Mouse (Mus musculus) MEL (cell line): ENCODE measurements around the gene Aifm3.

Experiments used
- CTCF ChIP-seq, 3 experiments: IDR thresholded peaks in 2 of 3; conservative IDR thresholded peaks in 1 of 3; 2 replicates each; pipeline ENCODE4 v1.5.1; 2011 to 2012; ENCODE audit warnings: low read length in 3 of 3, low read depth in 2 of 3, mild to moderate bottlenecking in 2 of 3, improper control_type of control experiment in 1 of 3, inconsistent platforms in 1 of 3, mixed read lengths in 1 of 3, moderate library complexity in 1 of 3; ENCODE audit not compliant: control insufficient read depth in 1 of 3, insufficient read depth in 1 of 3, poor library complexity in 1 of 3, severe bottlenecking in 1 of 3
- MEF2A ChIP-seq: IDR thresholded peaks from 2 replicates; pipeline ENCODE4 v1.6.1; 2014; ENCODE audit warnings: low read depth, mild to moderate bottlenecking, inconsistent platforms, low read length, improper control_type of control experiment; ENCODE audit not compliant: poor library complexity, insufficient replicate concordance, severe bottlenecking; ENCODE audit errors: extremely low read depth
- NRF1 ChIP-seq: IDR thresholded peaks from 2 replicates; pipeline ENCODE4 v1.6.1; 2014; ENCODE audit warnings: low read depth, mild to moderate bottlenecking, inconsistent platforms, low read length, improper control_type of control experiment, moderate library complexity; ENCODE audit not compliant: poor library complexity, insufficient read depth, severe bottlenecking
- POLR2A ChIP-seq, 2 experiments: IDR thresholded peaks; 2 replicates each; pipeline ENCODE4 v1.6.1; 2011 to 2012; ENCODE audit warnings: low read length in 2 of 2, mild to moderate bottlenecking in 2 of 2, control low read depth in 1 of 2, improper control_type of control experiment in 1 of 2, low read depth in 1 of 2, moderate library complexity in 1 of 2; ENCODE audit not compliant: control insufficient read depth in 1 of 2, insufficient read depth in 1 of 2, poor library complexity in 1 of 2
- POLR2AphosphoS5 ChIP-seq: IDR thresholded peaks from 2 replicates; pipeline ENCODE4 v1.6.1; 2012; ENCODE audit warnings: low read depth, borderline replicate concordance, mild to moderate bottlenecking, inconsistent platforms, low read length, moderate library complexity, mixed read lengths
- TCF12 ChIP-seq: IDR thresholded peaks from 2 replicates; pipeline ENCODE4 v1.6.1; 2014; ENCODE audit warnings: low read depth, mild to moderate bottlenecking, inconsistent platforms, low read length, improper control_type of control experiment, moderate library complexity
- USF1 ChIP-seq: IDR thresholded peaks from 2 replicates; pipeline ENCODE4 v1.6.1; 2014; ENCODE audit warnings: low read depth, mild to moderate bottlenecking, inconsistent platforms, low read length, improper control_type of control experiment, moderate library complexity
- USF2 ChIP-seq, 2 experiments: IDR thresholded peaks; 2 replicates each; pipeline ENCODE4 v1.6.1; 2011 to 2012; ENCODE audit warnings: improper control_type of control experiment in 2 of 2, low read length in 2 of 2, borderline replicate concordance in 1 of 2, inconsistent platforms in 1 of 2, low read depth in 1 of 2, mild to moderate bottlenecking in 1 of 2; ENCODE audit not compliant: insufficient read depth in 1 of 2

- TF ChIP-seq NRF1 (no peak), CTCF (IDR thresholded peaks at IDR 0.05 in 2 of 3, conservative IDR thresholded peaks at IDR 0.05 in 1 of 3; ENCODE audit: control insufficient read depth in 1 of 3, insufficient read depth in 1 of 3, low read depth in 2 of 3, low read length in 3 of 3, poor library complexity in 1 of 3, severe bottlenecking in 1 of 3) (no peak), POLR2A (IDR thresholded peaks at IDR 0.05; ENCODE audit: control insufficient read depth in 1 of 2, insufficient read depth in 1 of 2, low read depth in 1 of 2, low read length in 2 of 2, poor library complexity in 1 of 2) (no peak), USF1 (no peak), POLR2AphosphoS5 (no peak), TCF12 (no peak), MEF2A (no peak), USF2 (IDR thresholded peaks at IDR 0.05; ENCODE audit: borderline replicate concordance in 1 of 2, insufficient read depth in 1 of 2, low read depth in 1 of 2, low read length in 2 of 2) (no peak)
Observed at GRCm38 (mm10) chr16:17475326-17475725, 14.1 kb upstream of the Aifm3 start.
